Mouse (Mus musculus) CH12.LX (cell line): ENCODE measurements around the gene Maats1. TPM values are rescaled to one million over a fixed set of nuclear protein-coding genes. Genes with fewer than 3 reads are reported as not detected.

ENCODE experiments used
- DNase-seq: peaks from one replicate; pipeline ENCODE4 v3.0.0-alpha.2; 2013; ENCODE audit errors: extremely low read depth
- H3K27ac ChIP-seq: 2 replicates; pipeline ENCODE4 v1.5.1; 2012; ENCODE audit warnings: low read depth, mild to moderate bottlenecking, control low read depth, moderate library complexity; ENCODE audit not compliant: insufficient read depth
- H3K27me3 ChIP-seq: replicated peaks from 2 replicates; pipeline ENCODE3; 2012; ENCODE audit warnings: inconsistent platforms
- H3K36me3 ChIP-seq, 2 experiments: replicated peaks in 1 of 2; 2 replicates each; pipeline versions ENCODE3 to v1.6.1; 2012; ENCODE audit warnings: inconsistent platforms in 1 of 2, low read length in 1 of 2, mild to moderate bottlenecking in 1 of 2, mixed read lengths in 1 of 2, moderate library complexity in 1 of 2; ENCODE audit not compliant: control insufficient read depth in 1 of 2, insufficient read depth in 1 of 2
- H3K4me1 ChIP-seq, 2 experiments: 2 replicates each; pipeline ENCODE4 v1.6.1; 2012; ENCODE audit warnings: inconsistent platforms in 1 of 2, moderate library complexity in 1 of 2; ENCODE audit not compliant: insufficient read depth in 2 of 2, control insufficient read depth in 1 of 2
- H3K4me2 ChIP-seq: 2 replicates; pipeline ENCODE4 v1.6.1; 2012; ENCODE audit warnings: low read depth, mild to moderate bottlenecking, control low read depth; ENCODE audit not compliant: poor library complexity, insufficient read depth, severe bottlenecking
- H3K4me3 ChIP-seq, 3 experiments: fragments of 150-350 bp in 1 of 3; sonication (generic) in 1 of 3; replicated peaks in 1 of 3; 2 replicates each; pipeline versions ENCODE3 to v1.5.1; 2011 to 2012; ENCODE audit warnings: low read depth in 2 of 3, low read length in 2 of 3, mild to moderate bottlenecking in 2 of 3, moderate library complexity in 2 of 3, control low read depth in 1 of 3, improper control_type of control experiment in 1 of 3, inconsistent platforms in 1 of 3, mixed read lengths in 1 of 3; ENCODE audit not compliant: poor library complexity in 1 of 3
- H3K79me2 ChIP-seq: replicated peaks from 2 replicates; pipeline ENCODE4 v1.6.1; 2012; ENCODE audit warnings: mild to moderate bottlenecking, moderate library complexity; ENCODE audit not compliant: control insufficient read depth, poor library complexity, insufficient read depth, severe bottlenecking; ENCODE audit errors: extremely low read depth
- H3K9ac ChIP-seq: 2 replicates; pipeline ENCODE4 v1.6.1; 2012; ENCODE audit warnings: low read depth, mild to moderate bottlenecking, control low read depth, moderate library complexity; ENCODE audit not compliant: insufficient read depth
- H3K9me3 ChIP-seq: replicated peaks from 2 replicates; pipeline ENCODE3; 2012; ENCODE audit warnings: low read length, inconsistent platforms, mixed read lengths
- BHLHE40 ChIP-seq: IDR thresholded peaks from 2 replicates; pipeline ENCODE4 v1.6.1; 2011; ENCODE audit warnings: mild to moderate bottlenecking, low read depth, low read length, improper control_type of control experiment
- CHD2 ChIP-seq: IDR thresholded peaks from 2 replicates; pipeline ENCODE4 v1.6.1; 2011; ENCODE audit warnings: low read length, improper control_type of control experiment
- CTCF ChIP-seq, 2 experiments: IDR thresholded peaks in 1 of 2; conservative IDR thresholded peaks in 1 of 2; 2 replicates each; pipeline ENCODE4 v1.5.1; 2011 to 2012; ENCODE audit warnings: low read depth in 2 of 2, low read length in 2 of 2, improper control_type of control experiment in 1 of 2, inconsistent platforms in 1 of 2, mild to moderate bottlenecking in 1 of 2, moderate library complexity in 1 of 2
- EP300 ChIP-seq: IDR thresholded peaks from 2 replicates; pipeline ENCODE4 v1.6.1; 2011; ENCODE audit warnings: low read length, improper control_type of control experiment
- ETS1 ChIP-seq: conservative IDR thresholded peaks from 2 replicates; pipeline ENCODE4 v1.6.1; 2012; ENCODE audit warnings: low read depth, mild to moderate bottlenecking, inconsistent platforms, low read length, improper control_type of control experiment, moderate library complexity
- GABPA ChIP-seq: IDR thresholded peaks from 2 replicates; pipeline ENCODE4 v1.6.1; 2012; ENCODE audit warnings: low read depth, low read length, improper control_type of control experiment, inconsistent platforms; ENCODE audit not compliant: insufficient replicate concordance
- IRF4 ChIP-seq: IDR thresholded peaks from 2 replicates; pipeline ENCODE4 v1.6.1; 2014; ENCODE audit warnings: low read depth, mild to moderate bottlenecking, inconsistent platforms, low read length, improper control_type of control experiment
- JUN ChIP-seq: IDR thresholded peaks from 2 replicates; pipeline ENCODE4 v1.6.1; 2011; ENCODE audit warnings: low read depth, mild to moderate bottlenecking, low read length, improper control_type of control experiment, moderate library complexity; ENCODE audit not compliant: insufficient read depth
- JUND ChIP-seq: conservative IDR thresholded peaks from 2 replicates; pipeline ENCODE4 v1.6.1; 2011; ENCODE audit warnings: low read depth, low read length, improper control_type of control experiment
- KAT2A ChIP-seq: IDR thresholded peaks from 2 replicates; pipeline ENCODE4 v1.6.1; 2012; ENCODE audit warnings: low read length, improper control_type of control experiment, inconsistent platforms; ENCODE audit not compliant: insufficient replicate concordance
- MAFK ChIP-seq: IDR thresholded peaks from 2 replicates; pipeline ENCODE4 v1.6.1; 2011; ENCODE audit warnings: low read length, improper control_type of control experiment; ENCODE audit not compliant: insufficient replicate concordance
- MEF2A ChIP-seq: IDR thresholded peaks from 2 replicates; pipeline ENCODE4 v1.6.1; 2014; ENCODE audit warnings: low read depth, mild to moderate bottlenecking, inconsistent platforms, low read length, improper control_type of control experiment, borderline replicate concordance
- MXI1 ChIP-seq: IDR thresholded peaks from 2 replicates; pipeline ENCODE4 v1.6.1; 2011; ENCODE audit warnings: mild to moderate bottlenecking, low read depth, low read length, improper control_type of control experiment
- MYC ChIP-seq: IDR thresholded peaks from 2 replicates; pipeline ENCODE4 v1.6.1; 2011; ENCODE audit warnings: low read depth, mild to moderate bottlenecking, improper control_type of control experiment, low read length
- NELFE ChIP-seq: IDR thresholded peaks from 2 replicates; pipeline ENCODE4 v1.6.1; 2011; ENCODE audit warnings: low read depth, low read length, improper control_type of control experiment
- NRF1 ChIP-seq: IDR thresholded peaks from 2 replicates; pipeline ENCODE4 v1.6.1; 2014; ENCODE audit warnings: low read depth, mild to moderate bottlenecking, inconsistent platforms, low read length, improper control_type of control experiment, moderate library complexity
- PAX5 ChIP-seq: IDR thresholded peaks from 2 replicates; pipeline ENCODE4 v1.6.1; 2012; ENCODE audit warnings: low read length, inconsistent platforms, mixed read lengths
- POLR2A ChIP-seq: IDR thresholded peaks from 2 replicates; pipeline ENCODE4 v1.6.1; 2011; ENCODE audit warnings: low read depth, mild to moderate bottlenecking, improper control_type of control experiment, low read length
- RCOR1 ChIP-seq: conservative IDR thresholded peaks from 2 replicates; pipeline ENCODE4 v1.6.1; 2012; ENCODE audit warnings: low read depth, mild to moderate bottlenecking, inconsistent platforms, low read length, improper control_type of control experiment
- SIN3A ChIP-seq: IDR thresholded peaks from 2 replicates; pipeline ENCODE4 v1.6.1; 2012; ENCODE audit warnings: low read length, improper control_type of control experiment, inconsistent platforms
- TBP ChIP-seq: conservative IDR thresholded peaks from 2 replicates; pipeline ENCODE4 v1.6.1; 2011; ENCODE audit warnings: low read depth, low read length, improper control_type of control experiment
- USF1 ChIP-seq: IDR thresholded peaks from 2 replicates; pipeline ENCODE4 v1.6.1; 2014; ENCODE audit warnings: low read depth, mild to moderate bottlenecking, inconsistent platforms, low read length, improper control_type of control experiment
- USF2 ChIP-seq: conservative IDR thresholded peaks from 2 replicates; pipeline ENCODE4 v1.6.1; 2011; ENCODE audit warnings: low read depth, low read length, improper control_type of control experiment
- ZC3H11A ChIP-seq: IDR thresholded peaks from 2 replicates; pipeline ENCODE4 v1.6.1; 2012; ENCODE audit warnings: low read depth, mild to moderate bottlenecking, inconsistent platforms, low read length, improper control_type of control experiment
- dilution Hi-C: fragments of 300-500 bp; cut with MboI; formaldehyde crosslinking; loops from 2 replicates; pipeline ENCODE4 v1.14.3; 2020; ENCODE audit warnings: low sequenced_read_pairs; ENCODE audit not compliant: extremely low pct_unique_long_range_greater_than_20kb, extremely low pct_ligation_motif_present
- in situ Hi-C: fragments of 300-500 bp; cut with MboI; formaldehyde crosslinking; loops from 3 replicates; pipeline ENCODE4 v1.14.3; 2019; ENCODE audit warnings: low sequenced_read_pairs, low pct_ligation_motif_present, low pct_unique_long_range_greater_than_20kb, mixed read lengths
- polyA plus RNA-seq: library from polyadenylated mRNA; unstranded; fragments of >175 nt; gene quantifications from 2 replicates; pipeline ENCODE4 v1.2.1, GENCODE M21; 2012; ENCODE audit warnings: low read depth; ENCODE audit not compliant: insufficient read length
- total RNA-seq, 2 experiments: library from RNA; depleted of rRNA; stranded (reverse); fragments of 300-350 nt in 1 of 2; fragments of >200 nt in 1 of 2; gene quantifications; 2 replicates each; pipeline ENCODE4 v1.2.3; 2012 to 2014

Gene Maats1
- total and polyA plus RNA-seq, 3 experiments, result 1.9 to 3.9 (median 2.0) TPM

- no peak; the same call in 1 of the 2 replicates for TF ChIP-seq RCOR1
- no peak for TF ChIP-seq USF2
- TF ChIP-seq NELFE, result peak; percentile 39; the same call in 1 of the 2 replicates
- peak; percentile 65; the same call in 1 of the 2 replicates for TF ChIP-seq TBP
- peak; percentile 83 for TF ChIP-seq MXI1
- 0 out of 2 replicates have a peak, but pooled peaks have one; percentile 69 for TF ChIP-seq KAT2A
- TF ChIP-seq POLR2A, result peak; percentile 81
- no peak for TF ChIP-seq GABPA
- peak; percentile 82 for TF ChIP-seq JUND
- TF ChIP-seq CHD2, result peak; percentile 83
- no peak for TF ChIP-seq USF1
- peak in 1 of 2 experiments; percentile 58; a peak in 2 of 4 replicates for TF ChIP-seq CTCF (conservative IDR thresholded peaks at IDR 0.05 in 1 of 2, IDR thresholded peaks at IDR 0.05 in 1 of 2; ENCODE audit: low read depth in 2 of 2, low read length in 2 of 2)
- peak; percentile 78; the same call in 1 of the 2 replicates for TF ChIP-seq MEF2A
- peak; percentile 88 for TF ChIP-seq BHLHE40
- peak; percentile 75 for TF ChIP-seq JUN
- no peak for TF ChIP-seq PAX5
Measured at GRCm38 (mm10) chr16:38304460-38305194, 37.3 kb downstream of the Maats1 start (continued).

- TF ChIP-seq JUND (peak; percentile 64; the same call in 1 of the 2 replicates), ZC3H11A (no peak), MYC (0 out of 2 replicates have a peak, but pooled peaks have one; percentile 30), SIN3A (no peak), ETS1 (peak; percentile 48; the same call in 1 of the 2 replicates), NRF1 (no peak), JUN (peak; percentile 65), MAFK (no peak), USF2 (no peak), EP300 (0 out of 2 replicates have a peak, but pooled peaks have one; percentile 13), IRF4 (peak; percentile 27; the same call in 1 of the 2 replicates)
- Histone ChIP-seq H3K27ac (no peak overlapping the region), H3K9me3 (no peaks in the 10 kb centered on the region), H3K4me2 (no peak overlapping the region), H3K4me3 (no peak overlapping the region), H3K36me3 (peaks cover 0 to 8% of the 10 kb centered on the region in 2 experiments), H3K4me1 (peaks cover 18 to 48% of the 10 kb centered on the region in 2 experiments), H3K9ac (no peak overlapping the region), H3K27me3 (no peaks in the 10 kb centered on the region), H3K79me2 (no peaks in the 10 kb centered on the region)
- in situ Hi-C loops (no loop called here), dilution Hi-C loops (no loop called here)
- DNase-seq, result peak; percentile 51
Measured at GRCm38 (mm10) chr16:38302367-38302766, 39.6 kb downstream of the Maats1 start.
